Mouse (Mus musculus): ENCODE measurements around the gene Abcg1. TPM values are rescaled to one million over a fixed set of nuclear protein-coding genes. Genes with fewer than 3 reads are reported as not detected.

The Abcg1 gene
- polyA plus RNA-seq, 1 experiment from 2014 or later = 15.8 TPM

DNA sequence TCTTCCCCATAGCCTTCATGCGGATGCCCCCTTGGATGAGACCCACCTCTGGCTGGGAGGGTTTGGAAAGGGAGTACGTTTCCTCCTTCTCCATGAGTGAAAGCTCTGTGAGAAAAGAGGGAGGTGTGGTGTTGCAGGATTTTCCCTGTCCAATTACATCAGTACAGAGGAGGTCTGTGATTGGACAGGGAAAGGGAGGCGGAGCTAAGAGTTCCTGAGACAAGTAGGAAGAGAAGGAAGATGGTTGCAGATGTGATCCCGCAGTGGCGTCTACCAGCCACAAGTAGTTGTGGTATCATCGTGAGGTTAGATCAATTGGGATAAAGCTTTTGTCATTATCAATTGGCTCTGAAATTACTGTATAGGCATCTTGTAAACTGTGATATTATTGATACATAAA lies 100.4 kb downstream of the Abcg1 start:
- no peak for ATAC-seq (ENCODE audit: insufficient number of reproducible peaks, low FRiP score, low TSS enrichment, low read depth)
- Histone ChIP-seq H3K36me3 (no peaks in the 10 kb centered on the region), H3K4me1 (no peaks in the 10 kb centered on the region), H3K4me2 (replicated peaks) (no peak overlapping the region), H3K27ac (replicated peaks) (no peak overlapping the region), H3K9ac (no peak overlapping the region), H3K4me3 (replicated peaks) (no peak overlapping the region), H3K27me3 (peaks cover 3% of the 10 kb centered on the region; the same call in 1 of the 2 replicates), H3K9me3 (replicated peaks) (no peaks in the 10 kb centered on the region)
- WGBS = 70% methylated on average over 6 of the region's 6 CpGs

DNA sequence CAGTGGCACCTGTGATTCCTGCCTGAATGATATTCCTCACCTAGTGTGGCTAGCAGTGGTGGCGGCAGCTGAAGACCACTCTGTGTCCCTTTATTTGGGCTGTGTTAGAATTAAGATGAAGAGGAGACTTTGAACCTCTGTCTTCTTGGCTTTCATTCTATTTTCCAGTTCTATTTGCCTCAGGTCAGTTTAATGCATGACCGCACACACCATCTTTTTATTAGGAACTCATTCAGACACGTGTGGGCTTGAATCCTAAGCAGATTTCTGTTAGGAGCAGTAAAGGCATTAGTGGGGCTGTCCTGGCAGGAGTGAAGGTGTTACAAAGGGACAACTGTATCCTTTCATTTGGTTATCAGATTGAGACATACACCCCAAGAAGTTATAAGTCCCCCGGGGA lies 102.8 kb downstream of the Abcg1 start:
- Histone ChIP-seq H3K36me3 (no peaks in the 10 kb centered on the region), H3K4me3 (replicated peaks) (no peak overlapping the region), H3K9me3 (replicated peaks) (no peaks in the 10 kb centered on the region), H3K27me3 (peaks cover 3% of the 10 kb centered on the region; the same call in 1 of the 2 replicates), H3K9ac (no peak overlapping the region), H3K27ac (replicated peaks) (no peak overlapping the region), H3K4me2 (replicated peaks) (no peak overlapping the region), H3K4me1 (no peaks in the 10 kb centered on the region)
- WGBS = 65% methylated on average over 4 of the region's 4 CpGs
- ATAC-seq (ENCODE audit: insufficient number of reproducible peaks, low FRiP score, low TSS enrichment, low read depth) = no peak

DNA sequence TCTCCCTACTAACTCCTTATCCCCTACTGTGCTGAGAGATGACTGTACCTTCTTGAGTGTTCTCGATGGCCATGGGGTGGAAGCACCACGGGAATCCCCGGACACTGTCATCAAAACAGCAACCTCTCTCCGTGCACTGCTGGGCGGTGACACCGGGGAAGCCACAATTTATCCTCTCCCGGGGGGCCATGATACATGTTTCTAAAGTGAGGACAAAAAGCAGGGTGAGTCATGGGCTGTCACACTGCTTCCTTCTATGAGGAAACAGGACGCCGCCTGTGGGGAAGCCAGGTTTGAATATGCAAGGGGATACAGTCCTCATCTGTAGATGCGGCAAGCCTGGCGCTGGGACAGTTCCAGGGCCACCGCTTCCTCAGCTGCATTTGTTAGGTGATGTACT lies 105.1 kb downstream of the Abcg1 start:
- no peak for ATAC-seq (ENCODE audit: insufficient number of reproducible peaks, low FRiP score, low TSS enrichment, low read depth)
- Histone ChIP-seq H3K27me3 (no peaks in the 10 kb centered on the region), H3K9me3 (replicated peaks) (no peaks in the 10 kb centered on the region), H3K4me3 (replicated peaks) (no peak overlapping the region), H3K36me3 (no peaks in the 10 kb centered on the region), H3K27ac (replicated peaks) (no peak overlapping the region), H3K4me1 (no peaks in the 10 kb centered on the region), H3K4me2 (replicated peaks) (no peak overlapping the region), H3K9ac (no peak overlapping the region)
- 84% methylated on average over 12 of the region's 12 CpGs for WGBS

DNA sequence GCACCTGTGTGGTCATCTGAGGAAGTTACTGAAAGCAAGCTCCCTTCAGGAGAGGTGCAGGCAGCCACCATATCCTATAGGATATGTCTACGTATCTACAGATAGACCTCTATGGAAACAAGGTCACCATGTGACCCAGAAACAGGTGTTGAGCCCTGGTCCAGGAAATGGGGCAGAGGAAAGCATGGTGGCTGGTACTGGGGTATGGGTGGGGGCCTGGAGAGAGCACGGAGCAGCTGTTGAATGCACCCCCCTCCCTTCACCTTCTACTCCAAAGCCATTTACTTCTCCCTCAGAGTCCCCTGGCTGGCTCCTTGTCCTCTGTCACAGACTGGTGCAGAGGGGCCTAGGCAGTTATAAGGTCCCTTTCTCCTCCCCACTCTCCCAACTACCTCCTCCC lies 106.3 kb downstream of the Abcg1 start:
- Histone ChIP-seq H3K9me3 (replicated peaks) (no peaks in the 10 kb centered on the region), H3K27ac (replicated peaks) (no peak overlapping the region), H3K36me3 (no peaks in the 10 kb centered on the region), H3K4me1 (no peaks in the 10 kb centered on the region), H3K4me3 (replicated peaks) (no peak overlapping the region), H3K9ac (no peak overlapping the region), H3K4me2 (replicated peaks) (no peak overlapping the region), H3K27me3 (no peaks in the 10 kb centered on the region)
- ATAC-seq (ENCODE audit: insufficient number of reproducible peaks, low FRiP score, low TSS enrichment, low read depth) = no peak
- WGBS = 70% methylated on average over 2 of the region's 2 CpGs

DNA sequence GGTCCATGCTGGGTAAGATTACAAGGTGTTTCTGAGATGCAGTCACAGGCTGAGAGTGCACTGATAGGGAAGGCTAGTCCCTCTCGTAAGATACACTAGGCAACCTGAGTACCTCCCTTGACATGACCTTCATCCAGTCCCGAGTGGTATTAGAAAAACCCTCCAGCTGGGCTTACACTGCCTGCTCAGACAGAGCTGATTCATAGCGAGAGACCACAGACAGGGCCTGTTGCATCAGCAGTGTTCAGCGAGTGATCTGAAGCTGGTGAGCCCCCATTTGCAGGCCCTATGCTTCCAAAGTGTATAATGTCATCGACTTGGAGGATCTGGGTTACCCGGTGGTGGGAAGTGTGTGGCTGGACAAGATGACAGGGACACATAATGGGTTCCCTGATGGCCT lies 107.7 kb downstream of the Abcg1 start, which contains the start of gene Tff1:
Gene Tff1 (minus strand): TSS at position 151 of the 400 bp plus-strand sequence.
- ATAC-seq (ENCODE audit: insufficient number of reproducible peaks, low FRiP score, low TSS enrichment, low read depth) = no peak
- WGBS = 82% methylated on average over 6 of the region's 6 CpGs

More for the DNA sequence above, 107.7 kb downstream of the Abcg1 start, which contains the start of gene Tff1:
- H3K4me3 ChIP-seq (replicated peaks) = no peak within 1 kb of the TSS
- no peak within 1 kb of the TSS for H3K9ac ChIP-seq
- H3K27ac ChIP-seq (replicated peaks) = no peak within 1 kb of the TSS
- no peak within 1 kb of the TSS for H3K4me2 ChIP-seq (replicated peaks)
- H3K36me3 ChIP-seq = no peaks in the 10 kb centered on the region
- H3K4me1 ChIP-seq = no peaks in the 10 kb centered on the region
- H3K27me3 ChIP-seq = no peaks in the 10 kb centered on the region
- H3K9me3 ChIP-seq (replicated peaks) = no peaks in the 10 kb centered on the region

Other genes starting within 250 kb of the Abcg1 start
- 0.07 and 0.09 TPM in 2 replicates for gene Glp1r, start 155.9 kb upstream of the Abcg1 start, polyA plus RNA-seq (2015; fragmentation: Nextera tagmentation; extraction: Ambion mirVana)
- 1.0 and 1.1 TPM in 2 replicates for gene Umodl1, start 103.0 kb upstream of the Abcg1 start, polyA plus RNA-seq (2015; fragmentation: Nextera tagmentation; extraction: Ambion mirVana)
- not detected in 2 replicates for gene Tff3, start 72.0 kb downstream of the Abcg1 start, polyA plus RNA-seq (2015; fragmentation: Nextera tagmentation; extraction: Ambion mirVana)
- gene Tff2, start 86.6 kb downstream of the Abcg1 start, polyA plus RNA-seq (2015; fragmentation: Nextera tagmentation; extraction: Ambion mirVana) = 0.32 and 0.61 TPM in 2 replicates
- not detected in 2 replicates for gene Tff1, start 107.6 kb downstream of the Abcg1 start, polyA plus RNA-seq (2015; fragmentation: Nextera tagmentation; extraction: Ambion mirVana)
- 0.05 TPM in 1 of 2 replicates, not detected in the other for gene Tmprss3, start 141.3 kb downstream of the Abcg1 start, polyA plus RNA-seq (2015; fragmentation: Nextera tagmentation; extraction: Ambion mirVana)
- 0.28 and 0.70 TPM in 2 replicates for gene Ubash3a, start 150.2 kb downstream of the Abcg1 start, polyA plus RNA-seq (2015; fragmentation: Nextera tagmentation; extraction: Ambion mirVana)
- 19.6 and 34.3 TPM in 2 replicates for gene Rsph1, start 219.7 kb downstream of the Abcg1 start, polyA plus RNA-seq (2015; fragmentation: Nextera tagmentation; extraction: Ambion mirVana)
- 4.6 and 5.8 TPM in 2 replicates for gene Slc37a1, start 229.1 kb downstream of the Abcg1 start, polyA plus RNA-seq (2015; fragmentation: Nextera tagmentation; extraction: Ambion mirVana)

Data from embryonic facial prominence, embryonic 15.5 days (tissue).